Mouse (Mus musculus) lung, embryonic 14.5 days (tissue): ENCODE data around the gene Nt5c3b. TPM values are rescaled to one million over a fixed set of nuclear protein-coding genes. Genes with fewer than 3 reads are reported as not detected.

ENCODE experiments used
- ATAC-seq: fragments of 200-750 bp; cut with Nextera tagmentation; 2 replicates; pipeline ENCODE4 v1.8.0; 2017; ENCODE audit warnings: mild to moderate bottlenecking, moderate TSS enrichment, moderate library complexity; ENCODE audit not compliant: insufficient read depth
- DNase-seq: peaks from one replicate; pipeline ENCODE4 v3.0.0-alpha.2; 2015
- H3K27ac ChIP-seq: fragments of 300-500 bp; sonication (generic); 2 replicates; pipeline ENCODE4 v1.5.1; 2014; ENCODE audit warnings: low read depth, mild to moderate bottlenecking, moderate library complexity
- H3K27me3 ChIP-seq: fragments of 300-500 bp; sonication (generic); 2 replicates; pipeline ENCODE4 v1.6.1; 2014; ENCODE audit warnings: low read length, control low read depth; ENCODE audit not compliant: insufficient read depth
- H3K36me3 ChIP-seq: fragments of 300-500 bp; sonication (generic); 2 replicates; pipeline ENCODE4 v1.6.1; 2014; ENCODE audit warnings: control low read depth; ENCODE audit not compliant: insufficient read depth
- H3K4me1 ChIP-seq: fragments of 300-500 bp; sonication (generic); 2 replicates; pipeline ENCODE4 v1.6.1; 2014; ENCODE audit warnings: antibody characterized with exemption, control low read depth; ENCODE audit not compliant: insufficient read depth
- H3K4me2 ChIP-seq: fragments of 300-500 bp; sonication (generic); 2 replicates; pipeline ENCODE4 v1.6.1; 2014; ENCODE audit warnings: mild to moderate bottlenecking
- H3K4me3 ChIP-seq: fragments of 300-500 bp; sonication (generic); 2 replicates; pipeline ENCODE4 v1.5.1; 2014; ENCODE audit warnings: low read depth, low read length
- H3K9ac ChIP-seq: fragments of 300-500 bp; sonication (generic); 2 replicates; pipeline ENCODE4 v1.6.1; 2014
- H3K9me3 ChIP-seq: fragments of 300-500 bp; sonication (generic); 2 replicates; pipeline ENCODE4 v1.6.1; 2016; ENCODE audit warnings: low read depth, low read length, control low read depth
- CTCF ChIP-seq: IDR thresholded peaks from 2 replicates; pipeline ENCODE4 v1.5.1; 2016; ENCODE audit warnings: antibody characterized with exemption, low read depth
- WGBS: fragments of 180-500 bp; shearing (Covaris S2); extraction: QIAGEN DNeasy Blood & Tissue Kit; methylation state at CpG from one replicate; pipeline ENCODE4 v1.1.7; 2014; 5-methylcytosine and 5-hydroxymethylcytosine counted together
- polyA plus RNA-seq: library from polyadenylated mRNA; unstranded; fragments of >200 nt; fragmentation: Nextera tagmentation; extraction: Ambion mirVana; gene quantifications from 2 replicates; pipeline ENCODE4 v1.2.1, GENCODE M21; 2014

Nt5c3b gene
- polyA plus RNA-seq, 1 experiment from 2014 or later, result 136 TPM

GRCm38 (mm10) chr11:100389931-100390445, 51.6 kb downstream of the Nt5c3b start:
- no peak for ATAC-seq
- H3K4me1 ChIP-seq, result peaks cover 49% of the 10 kb centered on the region

GRCm38 (mm10) chr11:100388588-100388987, 53.0 kb downstream of the Nt5c3b start:
- Histone ChIP-seq H3K4me2 (peak overlapping the region; percentile 41), H3K9me3 (no peaks in the 10 kb centered on the region), H3K27me3 (no peaks in the 10 kb centered on the region), H3K9ac (peak overlapping the region; percentile 20), H3K4me1 (peaks cover 43% of the 10 kb centered on the region), H3K27ac (peak overlapping the region; percentile 89), H3K36me3 (peaks cover 21% of the 10 kb centered on the region; the same call in 1 of the 2 replicates), H3K4me3 (no peak overlapping the region)
- 61% methylated on average over 6 of the region's 6 CpGs for WGBS
- DNase-seq (no peak), ATAC-seq (no peak)
- no peak for TF ChIP-seq CTCF

More at GRCm38 (mm10) chr11:100389931-100390445, 51.6 kb downstream of the Nt5c3b start:
- Histone ChIP-seq H3K9ac (no peak overlapping the region), H3K4me3 (no peak overlapping the region), H3K4me2 (peak overlapping the region; percentile 31; the same call in 1 of the 2 replicates), H3K27ac (peak overlapping the region; percentile 76), H3K36me3 (peaks cover 11% of the 10 kb centered on the region; the same call in 1 of the 2 replicates), H3K9me3 (no peaks in the 10 kb centered on the region), H3K27me3 (no peaks in the 10 kb centered on the region)
- peak; percentile 49 for DNase-seq
- no peak for TF ChIP-seq CTCF
- 44% methylated on average over 8 of the region's 8 CpGs for WGBS

- Histone ChIP-seq H3K4me1 (peaks cover 40% of the 10 kb centered on the region), H3K27me3 (no peaks in the 10 kb centered on the region), H3K9ac (peak overlapping the region; percentile 20), H3K4me2 (peak overlapping the region; percentile 41), H3K4me3 (peak overlapping the region; percentile 6; the same call in 1 of the 2 replicates), H3K27ac (peak overlapping the region; percentile 89), H3K36me3 (peaks cover 29% of the 10 kb centered on the region; the same call in 1 of the 2 replicates), H3K9me3 (no peaks in the 10 kb centered on the region)
- TF ChIP-seq CTCF, result no peak
- WGBS, result 25% methylated on average over 14 of the region's 14 CpGs
- peak; percentile 64 for ATAC-seq
- DNase-seq, result peak; percentile 87
These were observed 53.8 kb downstream of the Nt5c3b start for GRCm38 (mm10) chr11:100387589-100388375.

GRCm38 (mm10) chr11:100387111-100387510, 54.5 kb downstream of the Nt5c3b start:
- H3K36me3 ChIP-seq, result peaks cover 35% of the 10 kb centered on the region
- H3K9me3 ChIP-seq, result no peaks in the 10 kb centered on the region
- H3K9ac ChIP-seq, result no peak overlapping the region
- no peaks in the 10 kb centered on the region for H3K27me3 ChIP-seq
- ATAC-seq, result no peak
- H3K4me2 ChIP-seq, result peak overlapping the region; percentile 41; the same call in 1 of the 2 replicates
- H3K27ac ChIP-seq, result peak overlapping the region; percentile 89
- H3K4me1 ChIP-seq, result peaks cover 38% of the 10 kb centered on the region
- 76% methylated on average over 6 of the region's 6 CpGs for WGBS
- DNase-seq, result no peak
- TF ChIP-seq CTCF, result no peak
- no peak overlapping the region for H3K4me3 ChIP-seq

GRCm38 (mm10) chr11:100386586-100386985, 55.0 kb downstream of the Nt5c3b start:
- Histone ChIP-seq H3K4me3 (no peak overlapping the region), H3K27ac (peak overlapping the region; percentile 89), H3K36me3 (peaks cover 41% of the 10 kb centered on the region), H3K4me1 (peaks cover 38% of the 10 kb centered on the region), H3K9me3 (no peaks in the 10 kb centered on the region), H3K9ac (no peak overlapping the region), H3K4me2 (peak overlapping the region; percentile 31; the same call in 1 of the 2 replicates), H3K27me3 (no peaks in the 10 kb centered on the region)
- TF ChIP-seq CTCF, result no peak
- DNase-seq (peak; percentile 73), ATAC-seq (peak; percentile 53)
- 40% methylated on average over 5 of the region's 5 CpGs for WGBS

- no peak for ATAC-seq
- no peak overlapping the region for H3K4me2 ChIP-seq
- no peak for TF ChIP-seq CTCF
- H3K9me3 ChIP-seq, result no peaks in the 10 kb centered on the region
- no peak overlapping the region for H3K27ac ChIP-seq
- no peaks in the 10 kb centered on the region for H3K27me3 ChIP-seq
- H3K36me3 ChIP-seq, result peaks cover 55% of the 10 kb centered on the region
- no peak overlapping the region for H3K4me3 ChIP-seq
- 84% methylated on average over 3 of the region's 3 CpGs for WGBS
- peaks cover 25% of the 10 kb centered on the region for H3K4me1 ChIP-seq
- H3K9ac ChIP-seq, result no peak overlapping the region
- no peak for DNase-seq
These were observed 56.6 kb downstream of the Nt5c3b start for GRCm38 (mm10) chr11:100385016-100385415.

GRCm38 (mm10) chr11:100382682-100383081, 58.9 kb downstream of the Nt5c3b start:
- Histone ChIP-seq H3K36me3 (peaks cover 74% of the 10 kb centered on the region), H3K4me2 (no peak overlapping the region), H3K4me1 (peaks cover 8% of the 10 kb centered on the region), H3K9ac (no peak overlapping the region), H3K4me3 (no peak overlapping the region), H3K27ac (no peak overlapping the region), H3K9me3 (no peaks in the 10 kb centered on the region), H3K27me3 (no peaks in the 10 kb centered on the region)
- no peak for TF ChIP-seq CTCF
- ATAC-seq (no peak), DNase-seq (no peak)
- WGBS, result 79% methylated on average over 6 of the region's 6 CpGs
